Mouse (Mus musculus): Measurements from ENCODE around the gene Lmo2.

The Lmo2 gene

DNA sequence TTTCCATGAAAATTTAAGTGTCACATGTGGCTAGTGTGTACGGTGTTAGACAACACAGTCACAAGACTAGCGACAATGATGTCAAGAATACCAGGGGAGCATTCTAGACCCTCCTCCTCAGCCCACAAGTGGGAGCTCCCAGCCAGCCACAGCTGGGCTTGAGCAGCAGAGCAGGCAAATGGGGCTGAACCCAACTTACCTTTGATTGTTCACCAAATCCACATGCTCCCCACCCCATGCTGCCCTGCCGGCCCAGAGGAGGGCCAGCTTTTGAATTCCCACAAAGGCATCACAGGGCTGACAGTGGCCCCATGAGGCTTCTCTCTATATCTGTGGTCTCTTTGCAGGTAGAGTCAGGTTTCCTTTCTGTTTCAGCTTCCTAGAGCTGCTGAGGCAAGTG lies 16.7 kb upstream of the Lmo2 start:
- DNase-seq (ENCODE audit: low read depth, low spot score): no peak

DNA sequence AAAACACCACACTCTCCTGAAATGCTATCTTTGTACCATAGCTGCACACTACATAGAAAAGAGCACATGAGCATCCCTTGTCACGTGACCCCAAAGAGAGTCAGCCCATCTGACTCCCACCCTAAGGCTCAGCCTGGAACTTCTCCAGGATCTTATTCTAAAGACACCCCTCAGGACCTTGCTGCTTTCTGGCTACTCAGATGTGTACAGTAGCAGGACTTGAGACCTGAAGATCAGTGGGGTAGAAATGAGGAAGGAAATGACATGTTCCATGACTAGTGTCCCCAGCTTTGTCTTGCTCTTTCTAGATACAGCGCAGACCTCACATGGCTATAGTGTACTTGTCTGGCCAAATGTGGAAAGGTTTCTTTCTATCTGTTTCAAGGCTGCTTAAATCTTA lies 12.9 kb upstream of the Lmo2 start:
- DNase-seq (ENCODE audit: low read depth, low spot score): no peak

DNA sequence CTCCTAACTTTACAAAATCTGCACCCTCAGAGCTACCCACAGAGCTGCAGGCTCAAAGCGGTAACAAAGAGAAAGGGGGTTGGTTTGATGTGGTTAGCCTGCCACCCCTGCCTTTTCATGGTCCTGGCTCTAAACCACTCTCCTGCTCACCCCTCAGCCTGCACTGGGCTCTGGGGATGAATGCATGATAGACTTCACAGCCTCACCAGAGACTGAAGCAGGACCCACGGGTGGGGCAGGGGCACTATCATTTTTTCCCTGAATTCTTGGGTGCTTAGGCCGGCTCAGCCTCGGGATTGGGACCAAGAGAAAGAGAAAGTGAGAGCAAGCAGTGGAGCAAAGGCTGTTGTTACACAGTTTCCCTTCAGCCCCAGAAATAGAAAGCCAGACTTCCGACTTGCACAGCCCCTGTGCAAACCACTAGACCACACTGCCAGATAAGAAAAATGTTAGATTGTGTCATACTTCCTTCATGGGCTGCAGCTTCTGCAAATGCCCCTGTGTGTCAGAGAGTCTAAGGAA lies 12.2 kb upstream of the Lmo2 start:
- DNase-seq (ENCODE audit: low read depth, low spot score): no peak

DNA sequence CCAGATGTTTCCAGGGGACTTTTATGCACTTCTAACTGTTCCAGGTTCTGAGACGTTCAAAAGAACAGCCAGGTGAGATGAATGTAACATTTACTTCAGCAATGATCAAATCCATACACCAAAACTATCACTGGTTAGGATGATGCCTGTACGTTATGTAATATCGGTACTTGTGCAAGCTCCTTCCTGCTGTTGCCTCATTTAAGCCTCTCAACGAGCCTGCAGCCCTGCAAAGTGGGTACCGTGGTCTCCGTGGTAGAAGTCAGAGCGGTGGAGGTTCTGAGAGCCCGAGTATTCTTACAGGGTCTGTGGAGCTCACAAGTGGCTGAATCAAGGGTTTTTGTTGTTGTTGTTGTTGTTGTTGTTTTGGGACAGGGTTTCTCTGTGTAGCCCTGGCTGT lies 10.9 kb upstream of the Lmo2 start:
- no peak for DNase-seq (ENCODE audit: low read depth, low spot score)

DNA sequence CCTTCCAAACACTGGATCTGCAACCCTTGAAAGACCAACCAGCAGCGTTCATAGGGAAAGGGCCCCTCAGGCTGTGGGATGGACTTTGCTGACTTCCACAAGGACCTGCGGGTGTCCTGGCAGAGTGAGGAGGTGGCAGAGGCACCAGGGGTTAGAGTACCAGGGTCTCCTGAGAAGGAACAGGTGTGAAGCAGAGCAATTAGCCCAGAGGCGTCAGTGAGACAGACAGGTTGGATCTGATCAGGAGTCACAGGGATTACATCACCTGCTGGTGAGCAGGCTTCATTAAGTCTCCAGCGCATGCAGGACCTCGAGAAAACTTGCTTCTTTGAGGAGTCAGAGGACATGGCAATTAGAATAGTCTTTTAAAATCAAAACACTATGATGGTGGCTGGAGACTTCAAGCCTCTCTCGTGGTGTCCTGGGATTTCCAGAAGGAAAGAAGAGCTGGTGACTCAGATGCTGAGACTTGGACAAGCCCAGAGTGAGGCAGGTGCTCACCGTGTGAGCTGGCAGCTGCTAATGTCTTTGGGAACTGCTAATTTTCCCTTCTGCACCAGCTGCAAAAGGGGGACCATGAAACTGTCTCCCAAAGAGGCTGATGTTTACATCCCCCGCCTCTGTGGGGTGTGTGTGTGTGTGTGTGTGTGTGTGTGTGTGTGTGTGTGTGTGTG lies 9.7 kb upstream of the Lmo2 start:
- no peak for DNase-seq (ENCODE audit: low read depth, low spot score)

DNA sequence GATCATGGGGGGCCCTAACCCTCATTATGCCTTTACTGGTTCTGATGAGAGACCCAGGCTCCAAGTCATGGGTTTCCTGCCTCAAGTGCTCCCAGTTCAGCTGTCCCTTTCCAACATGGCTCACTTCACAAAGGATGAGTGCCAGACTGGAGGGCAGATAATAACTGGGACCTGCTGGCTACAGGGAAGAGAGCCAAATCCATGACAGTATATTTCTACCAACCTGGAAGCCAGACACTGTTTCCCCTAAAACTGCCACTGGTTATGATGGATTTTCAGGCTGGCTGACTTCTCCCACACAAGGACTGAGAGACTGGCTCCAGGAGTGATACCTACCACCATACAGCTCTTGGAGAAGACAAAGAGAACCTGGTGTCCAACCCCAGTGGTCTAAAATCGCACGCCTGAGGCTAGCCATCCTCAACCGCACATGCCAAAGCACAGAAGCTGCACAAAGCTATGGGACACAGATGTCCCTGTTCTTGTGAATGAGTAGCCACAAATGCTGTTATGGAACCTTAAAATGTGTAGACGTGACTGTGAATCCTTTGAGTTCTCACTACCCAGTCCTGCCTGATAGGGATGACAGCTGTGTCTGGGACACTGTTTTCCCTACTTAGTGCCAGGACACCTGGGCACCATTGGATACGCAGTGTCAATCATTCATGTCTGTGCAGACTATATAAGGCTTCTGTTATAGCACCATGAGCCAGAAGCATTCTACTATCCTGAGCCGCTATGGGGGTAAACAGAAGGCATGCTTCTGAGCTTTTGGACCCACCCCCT lies 4.5 kb upstream of the Lmo2 start:
- no peak for DNase-seq (ENCODE audit: low read depth, low spot score)

DNA sequence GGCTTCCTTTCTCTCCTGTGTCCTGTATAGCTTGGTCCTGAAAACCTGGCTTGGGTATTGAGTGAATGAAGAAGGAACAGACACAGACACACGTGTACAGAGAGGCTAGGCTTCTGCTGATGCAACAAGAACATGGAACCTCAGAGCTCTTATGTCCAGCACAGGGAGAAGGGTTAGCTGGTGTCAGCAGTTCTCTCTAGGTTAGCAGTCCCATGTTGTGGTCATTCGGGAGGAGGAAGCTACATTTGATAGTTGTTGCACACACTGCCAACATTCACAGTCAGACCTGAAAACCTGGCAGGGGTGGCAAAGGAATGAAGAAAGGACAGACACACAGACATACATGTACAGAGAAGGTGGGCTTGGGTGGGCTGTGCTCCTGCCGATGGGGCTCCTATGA lies 2.1 kb upstream of the Lmo2 start:
- no peak for DNase-seq (ENCODE audit: low read depth, low spot score)

DNA sequence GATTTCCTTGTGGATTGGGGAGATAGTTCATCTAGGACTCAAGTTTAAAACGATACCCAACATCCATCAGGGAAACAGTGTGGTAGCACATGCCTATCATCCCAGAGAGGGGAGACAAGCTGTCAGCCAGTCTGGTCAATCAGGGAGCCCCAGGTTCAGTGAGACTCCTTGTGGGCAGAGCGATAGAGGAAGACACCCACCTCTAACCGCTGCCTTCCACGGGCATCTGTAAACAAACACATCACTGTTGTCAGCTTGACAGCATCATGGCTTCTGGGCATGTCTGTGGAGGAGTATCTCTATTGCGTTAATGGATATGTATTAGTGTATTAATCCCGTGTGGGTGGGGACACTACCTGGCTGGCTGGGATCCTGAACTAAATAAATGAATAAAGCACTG lies 919 bp upstream of the Lmo2 start:
- DNase-seq (ENCODE audit: low read depth, low spot score): no peak

DNA sequence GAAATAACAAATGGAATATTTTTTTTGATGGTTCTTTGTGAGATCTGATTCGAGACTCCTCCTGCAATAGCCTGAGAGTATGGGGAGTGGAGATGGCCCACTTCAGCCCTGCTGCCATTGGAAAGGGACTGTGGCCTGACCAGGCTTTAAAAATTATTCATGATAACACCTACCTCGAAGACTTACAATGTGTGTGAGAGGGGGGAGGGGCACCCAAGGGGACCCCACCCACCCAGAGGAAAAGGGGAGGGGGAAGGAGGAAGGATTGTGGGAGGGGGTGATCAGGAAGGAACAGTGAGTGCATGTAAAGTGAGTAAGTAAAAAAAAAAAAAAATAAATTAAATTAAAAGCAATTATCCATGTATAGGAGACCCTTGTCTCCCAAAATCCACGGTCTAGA lies 848 bp downstream of the Lmo2 start:
- DNase-seq (ENCODE audit: low read depth, low spot score): no peak

DNA sequence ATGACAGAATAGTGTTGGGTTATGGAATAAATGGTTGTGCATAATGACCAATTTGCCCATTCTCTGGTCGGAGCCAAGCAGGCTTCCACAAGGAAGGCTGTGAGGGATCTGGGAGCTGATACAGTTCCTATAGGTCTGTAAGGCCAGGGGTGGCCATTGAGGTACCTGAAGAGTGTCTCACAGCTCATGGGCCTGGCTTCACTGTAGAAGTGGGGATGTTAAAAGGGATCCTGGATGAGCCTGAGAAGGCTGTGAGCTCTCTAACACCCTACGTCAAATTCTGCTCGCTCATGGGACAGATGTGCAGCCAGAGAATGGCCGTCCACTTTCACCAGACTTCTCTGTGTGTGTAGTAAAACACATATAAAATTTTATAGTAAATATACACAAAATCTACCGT lies 1.3 kb downstream of the Lmo2 start:
- DNase-seq (ENCODE audit: low read depth, low spot score): no peak

DNA sequence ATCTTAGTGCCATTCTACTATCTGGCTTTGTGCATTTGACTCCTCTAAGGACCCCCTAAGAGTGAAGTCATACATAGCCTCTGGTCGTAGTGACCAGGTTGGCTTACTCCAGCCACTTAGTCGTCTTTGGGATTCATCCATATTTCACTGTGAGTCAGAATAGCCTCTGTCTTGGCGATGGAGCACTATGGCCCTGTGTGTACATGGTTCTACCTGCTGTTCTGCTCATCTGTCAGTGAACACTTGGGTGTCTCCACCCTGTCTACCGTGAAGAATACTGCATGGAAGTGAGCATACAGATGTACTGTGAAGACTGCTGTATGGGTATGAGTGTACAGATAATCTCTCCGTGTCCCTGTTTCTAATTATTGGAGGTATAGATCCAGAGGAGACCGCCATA lies 1.8 kb downstream of the Lmo2 start:
- no peak for DNase-seq (ENCODE audit: low read depth, low spot score)

DNA sequence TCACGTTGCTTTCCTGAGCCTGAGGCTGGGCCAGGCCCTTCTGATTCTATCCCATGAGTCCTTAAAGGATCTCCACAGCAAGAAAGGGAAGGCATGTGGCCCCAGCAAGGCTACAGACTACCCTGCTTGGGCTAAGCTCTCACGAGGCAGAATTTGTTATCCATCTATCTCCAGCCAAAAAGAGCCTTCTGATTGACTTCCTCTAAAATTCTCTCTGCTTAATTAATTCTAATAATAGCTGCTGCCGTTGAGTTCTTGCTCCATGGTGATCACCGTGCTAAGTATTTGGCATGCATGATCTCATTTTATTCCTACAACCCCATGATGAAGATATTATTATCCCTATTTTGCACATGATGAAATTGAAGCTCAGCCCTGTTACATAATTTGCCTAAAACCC lies 4.6 kb downstream of the Lmo2 start:
- DNase-seq (ENCODE audit: low read depth, low spot score): no peak

DNA sequence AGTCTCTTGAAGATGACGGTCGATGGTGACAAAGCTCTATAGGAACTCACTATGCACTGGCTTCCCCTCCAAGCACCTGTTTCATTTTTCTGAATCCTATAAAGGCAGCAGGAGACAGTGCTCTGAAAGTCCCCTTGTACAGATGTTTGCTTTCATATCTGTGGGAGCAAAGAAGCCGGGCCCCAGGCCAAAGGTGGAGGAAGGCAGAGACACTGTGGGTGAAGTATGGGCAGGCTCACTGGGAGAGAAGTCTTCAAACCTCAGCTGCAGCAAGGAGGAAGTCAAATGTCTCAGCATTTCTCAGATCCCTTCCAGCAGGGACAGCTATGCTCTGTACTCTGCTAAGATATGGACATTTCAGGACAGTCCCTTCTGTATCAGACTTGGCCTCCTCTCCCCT lies 7.6 kb downstream of the Lmo2 start:
- DNase-seq (ENCODE audit: low read depth, low spot score): no peak

DNA sequence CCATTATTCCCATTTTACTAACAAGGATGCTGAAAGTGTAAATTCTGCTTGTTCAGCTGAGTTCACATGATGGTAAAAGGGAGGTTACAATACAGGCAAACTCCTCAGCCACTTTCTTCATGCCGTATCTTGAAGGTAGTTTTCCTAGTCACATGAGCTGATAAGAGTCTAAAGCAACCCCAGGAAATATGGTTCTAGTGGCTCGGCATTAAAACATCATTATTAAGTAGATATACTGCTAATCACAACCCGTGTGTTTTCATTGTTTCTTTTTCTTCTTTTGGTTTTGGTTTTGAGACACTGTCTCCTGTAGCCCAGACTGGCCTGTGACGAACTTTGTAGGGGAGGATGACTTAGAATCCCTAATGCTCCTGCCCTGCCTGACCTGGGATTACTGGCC lies 10.4 kb downstream of the Lmo2 start:
- DNase-seq (ENCODE audit: low read depth, low spot score): no peak

DNA sequence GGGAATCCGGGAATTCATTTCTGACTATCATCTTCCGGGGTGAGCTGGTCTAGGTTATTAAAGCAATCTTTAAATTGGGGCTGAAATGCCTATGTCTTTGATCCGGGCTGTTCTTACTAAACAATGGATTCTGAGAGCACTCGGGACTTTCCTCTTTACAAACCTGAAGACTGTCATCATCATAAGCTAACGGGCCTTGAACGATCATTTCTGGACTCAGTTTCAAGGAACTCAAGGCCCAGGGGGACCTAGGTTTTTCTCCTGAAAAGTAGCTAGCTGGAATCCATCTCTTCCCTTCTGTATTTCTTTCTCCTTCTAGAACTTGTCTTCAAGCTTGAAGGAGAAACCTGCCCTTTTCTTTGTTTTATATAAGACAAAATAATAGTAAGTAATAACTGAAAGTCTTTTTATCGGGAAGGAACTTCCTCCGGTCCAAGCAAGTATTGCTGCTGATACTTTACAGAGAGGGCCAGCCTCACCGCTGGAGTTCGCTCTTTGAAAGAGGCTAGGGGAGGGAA lies 11.2 kb downstream of the Lmo2 start:
- DNase-seq (ENCODE audit: low read depth, low spot score): no peak

DNA sequence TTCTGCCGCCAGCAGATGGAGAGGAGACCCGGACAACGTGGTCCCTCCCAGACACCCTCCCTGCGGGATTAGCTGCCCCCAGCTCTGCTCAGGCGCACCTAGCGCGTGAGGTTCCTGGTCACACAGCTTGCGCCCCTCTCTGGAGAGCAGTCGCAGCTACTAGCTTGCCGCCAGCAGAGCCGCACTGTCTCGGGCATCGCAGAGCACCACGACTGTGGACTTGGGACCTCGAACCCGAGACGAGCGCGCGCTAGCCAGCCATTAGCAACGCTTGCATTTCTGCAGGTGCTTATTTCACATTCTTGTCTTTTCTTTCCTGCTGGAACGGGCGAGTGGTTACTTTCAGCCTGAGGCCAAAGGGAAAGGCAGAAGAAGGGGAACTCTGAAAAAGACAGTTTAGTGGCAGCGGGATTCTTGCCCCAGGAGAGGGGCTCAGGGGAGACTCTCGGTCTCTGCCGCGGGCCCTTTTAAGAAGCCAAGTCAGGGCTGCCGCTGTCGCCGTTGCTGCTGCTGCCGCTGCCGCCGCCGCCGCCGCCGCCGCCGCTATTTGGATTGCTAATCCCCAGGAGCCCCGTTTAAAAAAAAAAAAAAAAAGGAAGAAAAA lies 11.8 kb downstream of the Lmo2 start:
- no peak for DNase-seq (ENCODE audit: low read depth, low spot score)

DNA sequence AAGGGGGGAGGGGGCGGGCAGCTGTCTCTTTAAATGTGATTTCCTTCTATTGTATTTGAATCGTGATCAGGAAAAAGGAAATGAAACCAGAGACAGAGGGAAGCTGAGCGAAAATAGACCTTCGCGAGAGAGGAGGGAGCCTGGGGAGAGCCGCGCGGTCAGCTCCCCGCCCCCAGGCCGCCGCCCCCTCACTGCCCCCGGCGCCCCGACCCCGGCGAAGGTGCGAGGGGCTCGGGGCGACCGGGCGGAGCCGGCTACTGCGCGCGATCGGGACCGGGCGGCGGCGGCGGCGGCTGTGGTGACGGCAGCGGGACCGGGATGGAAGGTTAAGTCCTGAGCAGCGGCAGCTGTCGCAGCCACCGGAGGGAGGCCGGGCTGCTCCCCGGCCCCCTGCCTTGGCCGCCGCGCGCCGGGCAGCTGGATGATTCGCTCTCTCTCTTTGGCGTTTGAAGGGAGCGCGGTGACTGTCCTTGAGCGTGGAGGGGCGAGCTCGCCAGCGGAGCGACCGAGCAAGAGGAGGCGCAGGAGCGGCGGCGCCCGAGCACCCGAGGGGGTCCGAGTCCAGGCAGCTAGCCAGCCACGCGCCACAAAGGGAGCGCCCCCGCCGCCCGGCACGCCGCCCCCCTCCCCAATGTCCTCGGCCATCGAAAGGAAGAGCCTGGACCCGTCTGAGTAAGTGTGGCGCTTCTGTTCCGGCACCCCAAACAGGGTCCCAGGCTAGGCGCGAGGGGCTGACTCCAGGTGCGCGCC lies 12.4 kb downstream of the Lmo2 start:
- DNase-seq (ENCODE audit: low read depth, low spot score): no peak

DNA sequence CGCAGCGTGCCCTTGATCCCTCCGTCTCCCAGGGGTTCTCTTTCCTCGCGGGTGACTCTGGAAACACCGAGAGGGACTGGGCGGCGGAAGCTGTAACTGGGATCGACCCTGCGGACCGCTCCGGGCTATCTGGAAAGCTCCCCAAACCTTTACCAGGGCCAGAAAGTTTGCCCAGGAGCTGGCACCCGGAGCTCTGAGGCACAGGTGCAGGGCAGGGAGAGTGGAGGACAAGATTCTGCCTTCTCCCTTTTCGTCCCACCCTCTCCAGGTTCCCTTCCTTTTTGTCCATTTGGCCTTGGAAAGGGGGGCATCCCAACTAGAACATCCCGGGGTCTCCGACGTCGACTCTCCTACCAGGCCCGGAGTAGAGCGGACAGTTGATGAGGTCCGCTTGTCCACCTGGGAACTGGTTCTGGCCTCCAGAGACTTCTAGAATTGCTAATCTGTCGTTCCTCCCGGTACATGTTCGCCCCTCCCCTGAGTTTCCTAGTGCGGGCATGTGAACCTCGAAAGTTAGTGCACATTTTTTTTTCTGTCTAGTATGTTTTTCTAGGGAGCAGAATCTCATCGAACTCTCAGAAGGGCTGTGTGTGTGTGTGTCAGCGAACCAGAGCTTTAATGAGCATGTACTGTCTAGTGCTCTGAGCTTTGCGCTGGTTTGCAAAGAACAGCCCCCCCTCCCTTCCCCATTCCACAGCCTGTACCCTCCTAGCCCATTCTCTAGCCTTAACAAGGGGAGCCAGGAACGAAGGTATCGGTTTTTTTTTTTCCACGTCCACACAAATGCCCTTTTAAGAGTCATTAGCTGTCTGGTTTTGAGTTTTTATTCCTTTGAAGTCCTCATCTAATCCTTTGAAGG lies 13.2 kb downstream of the Lmo2 start:
- DNase-seq (ENCODE audit: low read depth, low spot score): no peak

DNA sequence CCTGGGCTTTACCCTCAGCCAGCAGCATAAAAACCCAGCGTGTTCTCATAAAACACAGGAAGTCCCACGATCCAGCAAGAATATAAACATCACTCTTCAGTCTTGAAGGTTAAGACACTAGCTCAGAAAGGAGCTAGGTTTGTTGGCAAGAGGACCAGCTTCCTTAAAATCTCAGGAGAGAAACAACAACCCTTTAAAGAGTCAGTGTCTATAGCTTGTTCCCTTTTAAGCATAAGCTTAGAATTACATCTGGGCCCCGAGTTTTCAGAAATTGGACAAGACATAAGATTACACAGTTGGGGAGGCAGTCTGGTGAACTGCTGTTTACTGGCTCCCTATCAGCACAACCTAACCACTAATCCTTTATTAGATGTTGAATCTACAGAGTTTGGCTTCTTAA lies 14.1 kb downstream of the Lmo2 start:
- no peak for DNase-seq (ENCODE audit: low read depth, low spot score)

DNA sequence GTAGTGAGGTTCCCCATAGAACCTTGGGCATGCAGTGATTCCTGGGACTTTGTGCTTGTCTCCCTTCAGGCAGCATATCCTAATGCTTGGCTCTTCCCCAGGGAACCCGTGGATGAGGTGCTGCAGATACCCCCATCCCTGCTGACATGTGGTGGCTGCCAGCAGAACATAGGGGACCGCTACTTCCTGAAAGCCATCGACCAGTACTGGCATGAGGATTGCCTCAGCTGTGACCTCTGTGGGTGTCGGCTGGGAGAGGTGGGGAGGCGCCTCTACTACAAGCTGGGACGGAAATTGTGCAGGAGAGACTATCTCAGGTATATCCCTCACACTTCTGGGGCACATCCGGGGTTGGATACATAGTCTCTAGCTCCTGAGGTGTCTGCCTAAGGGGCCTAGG lies 18.1 kb downstream of the Lmo2 start:
- no peak for DNase-seq (ENCODE audit: low read depth, low spot score)

DNA sequence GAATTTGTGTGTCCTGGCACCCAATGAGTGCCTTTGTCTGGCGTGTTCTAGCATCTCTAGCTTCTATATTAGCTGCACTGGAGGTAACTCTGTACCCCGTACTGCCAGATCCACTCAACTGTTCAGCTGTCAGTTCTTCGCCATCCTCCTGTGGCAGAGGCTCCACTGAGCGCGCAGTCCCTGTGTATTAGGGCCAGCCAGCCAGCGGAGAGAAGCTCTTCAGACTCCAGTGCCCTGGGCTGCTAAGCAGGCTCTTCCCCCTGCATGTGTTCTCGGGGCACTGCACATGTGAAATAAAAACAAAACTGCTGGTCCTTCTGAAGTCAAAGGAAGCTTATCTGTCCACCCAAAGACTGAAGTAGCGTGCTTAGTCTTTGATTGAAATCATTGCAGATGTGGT lies 19.4 kb downstream of the Lmo2 start:
- no peak for DNase-seq (ENCODE audit: low read depth, low spot score)

Data from brain, embryonic 18.5 days (tissue).